Mouse (Mus musculus): ENCODE data around the gene Mfap1a. TPM values are rescaled to one million over a fixed set of nuclear protein-coding genes. Genes with fewer than 3 reads are reported as not detected.
A peak's percentile ranks its signal among the peaks of the same experiment; 100 is the strongest.
"Not testable (repeated sequence)": the region's sequence is repeated elsewhere in the genome, so short reads cannot be mapped to it uniquely, and the experiment has no call there.

Mfap1a gene
- polyA plus RNA-seq, 1 experiment = 9.3 TPM

- TF ChIP-seq REST (IDR thresholded peaks at IDR 0.05; ENCODE audit: insufficient read depth, insufficient read length) (no peak), MYOD1 (IDR thresholded peaks at IDR 0.05; ENCODE audit: control insufficient read depth in 1 of 3, insufficient read length in 2 of 3, low read depth in 2 of 3) (no peak), USF1 (IDR thresholded peaks at IDR 0.05; ENCODE audit: low read depth) (no peak), TCF3 (IDR thresholded peaks at IDR 0.05; ENCODE audit: insufficient read length, low read depth) (no peak), POLR2AphosphoS2 (IDR thresholded peaks at IDR 0.05; ENCODE audit: insufficient read length, low read depth) (no peak), MYOG (IDR thresholded peaks at IDR 0.05; ENCODE audit: control insufficient read depth in 1 of 3, insufficient read depth in 1 of 3, insufficient read length in 2 of 3, low read depth in 2 of 3) (no peak), TCF12 (IDR thresholded peaks at IDR 0.05; ENCODE audit: insufficient read depth, poor library complexity, severe bottlenecking) (no peak), POLR2A (IDR thresholded peaks at IDR 0.05; ENCODE audit: insufficient read length, low read depth) (no peak), E2F4 (IDR thresholded peaks at IDR 0.05; ENCODE audit: insufficient read depth) (no peak), MAX (IDR thresholded peaks at IDR 0.05; ENCODE audit: low read depth) (no peak), SRF (IDR thresholded peaks at IDR 0.05; ENCODE audit: control insufficient read depth, insufficient read length, low read depth) (no peak), CEBPB (IDR thresholded peaks at IDR 0.05; ENCODE audit: insufficient read depth, poor library complexity, severe bottlenecking) (no peak)
- H3K79me2 ChIP-seq (ENCODE audit: control insufficient read depth, insufficient read depth) = peaks cover 31% of the 10 kb centered on the region
- H3K36me3 ChIP-seq (ENCODE audit: control insufficient read depth, insufficient read depth) = no peaks in the 10 kb centered on the region
- no peaks in the 10 kb centered on the region for H3K27me3 ChIP-seq (ENCODE audit: control insufficient read depth, insufficient read depth, insufficient read length)
- H3ac ChIP-seq (ENCODE audit: control insufficient read depth, insufficient read length) = no peak overlapping the region
- H3K4me2 ChIP-seq (ENCODE audit: low read depth) = no peak overlapping the region
- no peak overlapping the region for H3K4me3 ChIP-seq
These were observed 4.9 kb upstream of the Mfap1a start for GRCm38 (mm10) chr2:121511401-121511800.

GRCm38 (mm10) chr2:121509584-121509983 is 3.1 kb upstream of the Mfap1a start:
- Histone ChIP-seq H3K36me3 (ENCODE audit: control insufficient read depth, insufficient read depth) (no peaks in the 10 kb centered on the region), H3K27me3 (ENCODE audit: control insufficient read depth, insufficient read depth, insufficient read length) (no peaks in the 10 kb centered on the region), H3K4me2 (ENCODE audit: low read depth) (peak overlapping the region; percentile 78), H3K4me3 (peak overlapping the region; percentile 24), H3K79me2 (ENCODE audit: control insufficient read depth, insufficient read depth) (peaks cover 31% of the 10 kb centered on the region), H3ac (ENCODE audit: control insufficient read depth, insufficient read length) (no peak overlapping the region)
- TF ChIP-seq TCF3 (IDR thresholded peaks at IDR 0.05; ENCODE audit: insufficient read length, low read depth) (no peak), USF1 (IDR thresholded peaks at IDR 0.05; ENCODE audit: low read depth) (no peak), REST (IDR thresholded peaks at IDR 0.05; ENCODE audit: insufficient read depth, insufficient read length) (no peak), TCF12 (IDR thresholded peaks at IDR 0.05; ENCODE audit: insufficient read depth, poor library complexity, severe bottlenecking) (no peak), POLR2AphosphoS2 (IDR thresholded peaks at IDR 0.05; ENCODE audit: insufficient read length, low read depth) (no peak), MAX (IDR thresholded peaks at IDR 0.05; ENCODE audit: low read depth) (no peak)

- H3K36me3 ChIP-seq (ENCODE audit: control insufficient read depth, insufficient read depth) = no peaks in the 10 kb centered on the region
- TF ChIP-seq POLR2AphosphoS2 (IDR thresholded peaks at IDR 0.05; ENCODE audit: insufficient read length, low read depth) (no peak), TCF12 (IDR thresholded peaks at IDR 0.05; ENCODE audit: insufficient read depth, poor library complexity, severe bottlenecking) (no peak), CEBPB (IDR thresholded peaks at IDR 0.05; ENCODE audit: insufficient read depth, poor library complexity, severe bottlenecking) (no peak), POLR2A (IDR thresholded peaks at IDR 0.05; ENCODE audit: insufficient read length, low read depth) (no peak), MAX (IDR thresholded peaks at IDR 0.05; ENCODE audit: low read depth) (no peak), SRF (IDR thresholded peaks at IDR 0.05; ENCODE audit: control insufficient read depth, insufficient read length, low read depth) (no peak), TCF3 (IDR thresholded peaks at IDR 0.05; ENCODE audit: insufficient read length, low read depth) (no peak), USF1 (IDR thresholded peaks at IDR 0.05; ENCODE audit: low read depth) (no peak)
- H3K4me3 ChIP-seq = peak overlapping the region; percentile 69
- no peaks in the 10 kb centered on the region for H3K27me3 ChIP-seq (ENCODE audit: control insufficient read depth, insufficient read depth, insufficient read length)
- no peak overlapping the region for H3ac ChIP-seq (ENCODE audit: control insufficient read depth, insufficient read length)
- H3K79me2 ChIP-seq (ENCODE audit: control insufficient read depth, insufficient read depth) = peaks cover 31% of the 10 kb centered on the region
- H3K4me2 ChIP-seq (ENCODE audit: low read depth) = peak overlapping the region; percentile 83
These were observed 1.5 kb upstream of the Mfap1a start for GRCm38 (mm10) chr2:121507951-121508330.

- no peak overlapping the region for H3ac ChIP-seq (ENCODE audit: control insufficient read depth, insufficient read length)
- H3K79me2 ChIP-seq (ENCODE audit: control insufficient read depth, insufficient read depth) = peaks cover 31% of the 10 kb centered on the region
- peak overlapping the region; percentile 83 for H3K4me2 ChIP-seq (ENCODE audit: low read depth)
- H3K4me3 ChIP-seq = peak overlapping the region; percentile 69
- H3K27me3 ChIP-seq (ENCODE audit: control insufficient read depth, insufficient read depth, insufficient read length) = no peaks in the 10 kb centered on the region
- H3K36me3 ChIP-seq (ENCODE audit: control insufficient read depth, insufficient read depth) = no peaks in the 10 kb centered on the region
- TF ChIP-seq POLR2AphosphoS2 (IDR thresholded peaks at IDR 0.05; ENCODE audit: insufficient read length, low read depth) (no peak), E2F4 (IDR thresholded peaks at IDR 0.05; ENCODE audit: insufficient read depth) (no peak), USF1 (IDR thresholded peaks at IDR 0.05; ENCODE audit: low read depth) (no peak), TCF12 (IDR thresholded peaks at IDR 0.05; ENCODE audit: insufficient read depth, poor library complexity, severe bottlenecking) (no peak), MAX (IDR thresholded peaks at IDR 0.05; ENCODE audit: low read depth) (no peak), MYOG (IDR thresholded peaks at IDR 0.05; ENCODE audit: control insufficient read depth in 1 of 3, insufficient read depth in 1 of 3, insufficient read length in 2 of 3, low read depth in 2 of 3) (no peak), POLR2A (IDR thresholded peaks at IDR 0.05; ENCODE audit: insufficient read length, low read depth) (no peak), CEBPB (IDR thresholded peaks at IDR 0.05; ENCODE audit: insufficient read depth, poor library complexity, severe bottlenecking) (no peak), REST (IDR thresholded peaks at IDR 0.05; ENCODE audit: insufficient read depth, insufficient read length) (no peak), MYOD1 (IDR thresholded peaks at IDR 0.05; ENCODE audit: control insufficient read depth in 1 of 3, insufficient read length in 2 of 3, low read depth in 2 of 3) (no peak), SRF (IDR thresholded peaks at IDR 0.05; ENCODE audit: control insufficient read depth, insufficient read length, low read depth) (no peak), TCF3 (IDR thresholded peaks at IDR 0.05; ENCODE audit: insufficient read length, low read depth) (no peak)
These were observed 897 bp upstream of the Mfap1a start for GRCm38 (mm10) chr2:121507173-121507950.

- H3K36me3 ChIP-seq (ENCODE audit: control insufficient read depth, insufficient read depth); H3K4me2 ChIP-seq (ENCODE audit: low read depth); H3K4me3 ChIP-seq; H3K27me3 ChIP-seq (ENCODE audit: control insufficient read depth, insufficient read depth, insufficient read length); H3K79me2 ChIP-seq (ENCODE audit: control insufficient read depth, insufficient read depth); H3ac ChIP-seq (ENCODE audit: control insufficient read depth, insufficient read length): not testable (repeated sequence)
These were observed 4.9 kb downstream of the Mfap1a start for GRCm38 (mm10) chr2:121501550-121501949.

GRCm38 (mm10) chr2:121484403-121484802 is 22.1 kb downstream of the Mfap1a start:
- not testable (repeated sequence) for H3K79me2 ChIP-seq (ENCODE audit: control insufficient read depth, insufficient read depth); H3ac ChIP-seq (ENCODE audit: control insufficient read depth, insufficient read length); H3K36me3 ChIP-seq (ENCODE audit: control insufficient read depth, insufficient read depth); H3K4me2 ChIP-seq (ENCODE audit: low read depth); H3K27me3 ChIP-seq (ENCODE audit: control insufficient read depth, insufficient read depth, insufficient read length); H3K4me3 ChIP-seq
